Mouse (Mus musculus) liver, adult (tissue): ENCODE data around the gene Lsg1.

Source experiments
- GATA4 ChIP-seq: IDR thresholded peaks from 2 replicates; pipeline ENCODE4 v1.6.1; 2014; ENCODE audit warnings: mild to moderate bottlenecking, low read length; ENCODE audit not compliant: insufficient replicate concordance

Lsg1 gene

DNA sequence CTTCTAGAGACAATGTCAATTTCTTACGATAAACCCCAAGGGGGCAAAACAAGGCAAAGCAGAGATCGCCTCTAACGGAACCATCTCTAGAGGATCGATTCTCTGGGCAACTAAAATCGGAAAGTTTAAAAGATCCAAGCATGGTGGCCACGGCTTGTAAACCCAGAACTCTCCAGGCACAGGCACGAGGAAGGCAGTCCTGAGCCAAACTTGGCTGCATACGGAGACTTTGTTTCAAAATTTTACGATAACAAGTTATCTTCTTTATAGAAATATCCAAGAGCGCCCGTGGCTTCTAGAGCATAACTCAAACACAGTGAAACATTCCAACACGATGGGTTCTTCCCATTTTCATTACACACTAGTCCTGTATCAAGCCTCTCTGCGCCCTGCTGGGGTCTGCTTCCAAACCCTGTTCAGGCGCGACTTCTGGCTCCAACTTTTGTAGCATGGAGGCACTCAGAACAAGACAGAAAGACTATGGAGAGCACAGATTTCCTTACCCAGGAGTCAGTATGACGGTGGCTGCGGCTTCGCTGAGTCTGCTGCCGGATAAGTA lies 378 bp downstream of the Lsg1 start:
- no peak for TF ChIP-seq GATA4

DNA sequence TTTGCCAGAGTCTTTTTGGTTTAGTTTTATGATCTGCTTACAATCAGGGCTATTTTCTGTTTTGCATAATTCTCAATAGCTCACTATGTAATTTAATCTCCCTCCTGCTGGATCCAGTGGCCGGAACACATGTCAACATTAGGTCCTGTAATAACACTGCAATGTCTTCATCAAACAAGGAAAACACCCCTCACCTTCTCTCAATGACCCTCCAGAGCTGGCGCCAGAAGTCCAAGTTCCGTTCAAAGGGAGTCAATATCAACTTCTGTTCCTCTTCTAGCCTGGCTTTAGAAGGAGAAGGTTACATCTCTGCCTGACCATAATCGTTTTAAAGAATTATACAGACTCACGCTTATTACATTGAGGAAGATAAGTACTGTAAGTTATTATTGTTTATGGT lies 6.6 kb downstream of the Lsg1 start:
- TF ChIP-seq GATA4, result no peak

DNA sequence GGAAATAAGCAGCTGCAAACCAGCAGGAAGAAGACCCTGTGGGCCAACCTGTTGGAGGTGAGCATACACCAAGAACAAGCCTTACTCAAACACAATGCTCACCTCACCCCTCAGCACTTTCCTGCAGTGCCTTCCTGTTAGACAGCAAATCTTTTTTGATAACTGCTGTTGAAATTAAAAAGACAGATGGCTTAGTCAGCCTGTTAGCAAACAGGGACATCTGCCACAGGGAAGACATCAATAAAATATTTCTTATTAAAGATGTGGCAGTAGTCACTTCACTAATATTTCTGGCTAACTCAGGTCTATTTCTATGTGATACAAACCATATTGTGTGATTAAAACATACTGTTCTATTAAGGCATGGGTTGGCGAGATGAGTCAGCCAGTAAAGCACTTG lies 11.0 kb downstream of the Lsg1 start:
- TF ChIP-seq GATA4, result no peak

DNA sequence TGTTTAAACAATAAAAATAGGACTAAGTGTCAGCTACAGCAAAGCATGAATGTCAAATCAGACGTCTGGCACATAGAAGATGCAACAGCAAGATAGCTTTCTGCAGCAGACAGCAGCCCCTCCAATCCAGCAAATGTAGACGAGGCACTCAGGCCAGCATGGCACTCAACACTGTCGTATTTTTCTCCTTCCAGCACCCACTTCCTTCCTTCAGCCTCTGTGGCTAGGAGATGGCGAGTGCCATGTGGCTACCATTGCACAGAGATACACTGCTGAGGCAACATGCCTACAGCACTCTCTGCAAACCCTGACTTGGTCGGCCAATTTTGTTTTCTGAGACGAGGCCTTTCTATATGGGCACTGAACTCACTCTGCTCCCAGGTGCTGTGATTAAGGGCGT lies 11.6 kb downstream of the Lsg1 start:
- no peak for TF ChIP-seq GATA4

DNA sequence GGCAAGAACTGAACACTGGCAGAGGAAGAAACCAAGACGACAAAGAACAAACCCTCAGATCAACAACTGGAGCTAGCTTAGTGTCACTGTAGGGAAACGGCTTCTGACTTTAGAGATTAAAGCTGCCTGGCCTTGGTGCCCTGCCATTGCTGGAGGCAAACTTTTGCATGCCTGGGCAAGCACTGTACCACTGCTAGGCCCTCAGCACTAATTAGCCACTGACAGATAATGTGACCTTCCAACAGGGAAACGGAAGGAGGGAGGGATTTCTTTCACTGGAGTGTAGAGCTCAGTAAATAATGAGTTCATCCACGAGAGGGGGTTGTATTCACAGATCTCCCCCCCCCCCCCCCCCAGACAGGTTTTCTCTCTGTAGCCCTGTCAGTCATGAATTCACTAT lies 15.2 kb downstream of the Lsg1 start:
- TF ChIP-seq GATA4, result no peak

DNA sequence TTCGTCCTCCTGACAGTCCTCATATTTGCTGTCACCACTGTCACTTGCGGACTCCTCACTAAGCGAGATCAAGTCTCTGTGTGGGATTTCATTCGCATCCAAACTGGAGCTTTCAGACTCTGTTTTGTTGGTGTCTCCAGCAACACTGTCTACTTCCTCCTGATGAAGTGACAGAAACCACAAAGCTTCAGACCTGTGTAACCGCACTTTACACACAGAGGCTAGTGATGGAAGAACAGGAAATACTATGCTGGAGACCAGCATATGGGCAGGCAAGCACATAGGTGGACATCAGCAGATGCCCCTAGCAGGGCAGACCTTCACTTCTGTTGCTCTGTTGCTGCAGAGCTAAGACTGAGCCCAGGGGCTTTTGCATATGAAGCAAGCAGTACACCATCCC lies 16.0 kb downstream of the Lsg1 start:
- no peak for TF ChIP-seq GATA4

DNA sequence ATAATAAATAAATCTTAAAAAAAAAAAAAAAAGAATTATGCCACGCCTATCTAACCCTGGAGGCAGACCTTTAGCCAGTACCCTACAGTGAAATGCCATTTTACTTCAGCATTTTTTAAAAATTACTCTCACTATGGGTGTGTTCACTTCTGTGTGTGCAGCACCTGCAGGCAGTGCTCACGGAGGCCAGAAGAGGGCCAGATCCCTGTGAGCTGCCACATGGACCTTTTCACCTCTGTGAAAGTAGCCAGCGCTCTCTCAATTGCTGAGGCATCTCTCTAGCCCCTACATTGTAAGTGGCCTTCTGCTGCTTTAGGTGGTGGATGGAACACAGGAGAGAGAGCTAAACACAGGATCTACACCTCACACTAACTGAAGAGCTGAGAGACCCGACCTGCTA lies 17.2 kb downstream of the Lsg1 start:
- TF ChIP-seq GATA4, result no peak

DNA sequence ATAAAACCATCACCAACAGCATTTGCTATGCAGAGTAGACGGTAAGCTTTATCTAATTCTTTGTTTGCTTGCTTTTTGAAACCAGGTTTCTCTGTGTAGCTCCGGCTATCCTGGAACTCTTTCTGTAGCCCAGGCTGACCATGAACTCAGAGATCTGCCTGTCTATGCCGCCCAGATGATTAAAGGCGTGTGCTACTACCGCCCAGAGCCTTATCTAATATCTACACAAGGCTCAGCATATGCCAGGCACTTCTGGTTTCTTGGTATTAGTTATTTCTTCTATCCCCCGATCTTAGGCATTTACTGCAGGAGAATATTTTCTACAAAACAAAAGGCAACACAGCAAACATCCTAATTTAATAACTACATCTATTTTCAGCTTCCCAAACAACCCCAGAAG lies 21.8 kb downstream of the Lsg1 start:
- no peak for TF ChIP-seq GATA4

DNA sequence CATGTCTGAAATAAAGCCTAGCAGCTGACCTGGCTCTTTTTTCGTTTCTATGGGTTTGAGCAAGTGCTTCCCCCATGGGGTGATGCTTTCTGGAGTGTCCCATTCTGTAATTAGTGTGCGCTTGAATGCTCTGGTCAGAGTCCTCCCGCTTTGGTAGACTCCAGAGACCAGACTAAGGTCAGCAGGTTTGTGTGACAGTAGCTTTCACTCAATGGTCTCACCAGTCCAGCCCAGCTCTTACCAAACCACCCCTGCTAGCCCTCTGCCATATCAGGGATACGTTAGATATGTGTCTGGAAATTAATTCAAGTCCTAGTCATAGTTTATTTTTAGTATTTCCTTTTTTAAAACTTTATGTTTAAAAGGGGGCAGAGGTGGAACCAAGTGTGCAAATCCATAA lies 26.8 kb downstream of the Lsg1 start:
- TF ChIP-seq GATA4, result no peak

DNA sequence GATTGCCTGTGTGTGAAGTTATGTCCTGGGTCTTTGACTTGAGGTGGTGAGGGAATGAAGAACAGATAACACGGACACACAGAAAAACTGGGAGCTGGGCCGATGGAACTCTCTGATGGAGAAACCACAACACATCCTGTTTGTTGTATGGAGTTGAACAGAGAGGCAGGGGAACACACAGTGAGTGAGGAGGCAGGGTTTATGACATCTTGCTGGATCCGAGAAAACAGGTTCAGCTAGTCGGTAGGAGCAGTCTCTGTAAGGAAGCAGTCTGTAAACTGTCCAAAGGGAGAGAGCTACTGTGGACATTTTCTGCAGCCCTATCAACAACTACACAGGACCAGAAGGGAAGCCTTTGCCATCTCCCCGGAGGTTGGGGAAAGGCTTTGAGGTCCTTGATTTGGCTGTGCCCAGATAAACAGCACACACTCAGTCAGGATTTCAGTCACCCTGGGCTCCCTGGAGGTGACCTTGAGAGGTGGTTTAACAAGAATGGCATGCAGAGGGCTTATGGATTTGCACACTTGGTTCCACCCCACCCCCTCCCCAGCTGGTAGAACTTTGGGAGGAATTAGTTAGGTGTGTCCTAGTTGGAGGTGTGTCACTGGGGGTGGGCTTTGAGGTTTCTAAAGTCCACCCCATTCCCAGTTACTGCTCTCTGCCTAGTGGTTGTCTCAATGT lies 27.9 kb downstream of the Lsg1 start:
- no peak for TF ChIP-seq GATA4

DNA sequence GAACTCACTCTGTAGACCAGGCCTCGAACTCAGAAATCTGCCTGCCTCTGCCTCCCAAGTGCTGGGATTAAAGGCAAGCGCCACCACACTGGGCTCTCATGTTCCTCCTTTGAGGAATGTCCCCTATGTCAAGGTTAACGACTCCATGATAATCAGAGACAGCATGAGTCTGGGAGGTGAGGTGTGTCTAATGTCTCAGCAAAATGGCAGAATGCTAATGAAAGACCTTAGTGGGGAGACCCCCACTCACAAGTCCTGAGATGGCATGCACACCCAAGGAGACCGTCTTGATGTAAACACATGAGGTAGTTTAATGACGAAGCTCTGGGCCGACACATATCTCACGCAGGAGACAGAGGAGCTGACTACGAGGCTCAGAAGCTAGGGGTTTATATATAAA lies 33.3 kb downstream of the Lsg1 start:
- TF ChIP-seq GATA4, result no peak

DNA sequence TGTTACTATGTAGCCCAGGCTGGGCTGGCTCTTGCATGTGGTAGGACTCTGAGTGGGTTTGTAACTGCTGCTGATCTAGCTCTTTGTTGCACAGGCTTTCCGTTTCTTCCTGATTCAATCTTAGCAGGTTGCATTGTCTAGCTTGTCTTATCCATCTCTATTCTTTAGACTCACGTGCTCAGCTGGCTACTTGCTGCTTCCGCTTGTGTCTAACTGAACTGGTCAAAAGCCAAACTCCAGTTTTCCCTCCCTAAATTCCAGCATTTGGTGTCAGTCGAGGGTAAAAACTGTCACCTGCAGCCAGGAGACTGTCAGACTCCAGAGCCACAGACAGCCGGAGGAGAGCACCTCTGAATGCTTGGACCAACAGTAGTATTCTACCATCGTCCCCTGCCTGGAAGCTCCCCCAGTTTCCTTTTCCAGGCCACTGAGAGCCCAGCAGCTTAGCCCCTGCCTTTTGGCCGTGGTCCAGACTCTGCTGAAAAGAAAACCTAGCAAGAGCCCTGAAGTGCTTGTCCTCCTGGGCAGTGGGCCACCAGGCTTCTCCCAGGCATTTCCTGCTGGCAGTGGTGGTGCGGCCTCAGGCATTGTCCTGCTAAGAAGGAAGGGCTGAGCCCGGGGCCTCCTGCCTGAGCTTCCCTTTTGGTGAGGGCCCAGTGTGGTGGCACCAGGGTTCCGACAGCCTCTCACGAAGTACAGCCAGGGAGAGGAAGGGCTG lies 34.6 kb downstream of the Lsg1 start:
- peak; percentile 73; the same call in 1 of the 2 replicates for TF ChIP-seq GATA4

DNA sequence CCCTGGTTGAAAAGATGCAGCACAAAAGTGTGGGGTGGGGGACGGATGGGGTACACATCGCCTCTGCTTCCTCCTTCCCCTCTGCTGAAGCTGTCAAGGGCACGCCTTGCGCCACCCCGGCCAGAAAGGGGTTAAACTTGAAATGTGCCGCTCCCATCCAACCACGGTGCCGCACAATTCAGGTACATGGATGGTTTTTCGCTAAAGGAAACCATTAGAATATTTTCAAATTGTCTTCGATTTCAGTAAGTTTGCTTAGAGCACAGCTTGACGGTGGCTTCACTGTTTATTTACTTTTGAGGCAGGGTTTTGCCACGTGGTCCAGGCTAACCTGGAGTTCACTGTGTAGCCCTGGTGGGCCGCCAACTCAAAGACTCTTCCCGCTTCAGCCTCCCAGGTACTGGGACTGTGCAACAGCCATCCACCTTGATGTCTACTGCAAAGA lies 36.6 kb downstream of the Lsg1 start, which contains the start of gene Tmem44:
Gene Tmem44 (minus strand): TSS at position 95 of the 445 bp plus-strand sequence.
- no peak for TF ChIP-seq GATA4

DNA sequence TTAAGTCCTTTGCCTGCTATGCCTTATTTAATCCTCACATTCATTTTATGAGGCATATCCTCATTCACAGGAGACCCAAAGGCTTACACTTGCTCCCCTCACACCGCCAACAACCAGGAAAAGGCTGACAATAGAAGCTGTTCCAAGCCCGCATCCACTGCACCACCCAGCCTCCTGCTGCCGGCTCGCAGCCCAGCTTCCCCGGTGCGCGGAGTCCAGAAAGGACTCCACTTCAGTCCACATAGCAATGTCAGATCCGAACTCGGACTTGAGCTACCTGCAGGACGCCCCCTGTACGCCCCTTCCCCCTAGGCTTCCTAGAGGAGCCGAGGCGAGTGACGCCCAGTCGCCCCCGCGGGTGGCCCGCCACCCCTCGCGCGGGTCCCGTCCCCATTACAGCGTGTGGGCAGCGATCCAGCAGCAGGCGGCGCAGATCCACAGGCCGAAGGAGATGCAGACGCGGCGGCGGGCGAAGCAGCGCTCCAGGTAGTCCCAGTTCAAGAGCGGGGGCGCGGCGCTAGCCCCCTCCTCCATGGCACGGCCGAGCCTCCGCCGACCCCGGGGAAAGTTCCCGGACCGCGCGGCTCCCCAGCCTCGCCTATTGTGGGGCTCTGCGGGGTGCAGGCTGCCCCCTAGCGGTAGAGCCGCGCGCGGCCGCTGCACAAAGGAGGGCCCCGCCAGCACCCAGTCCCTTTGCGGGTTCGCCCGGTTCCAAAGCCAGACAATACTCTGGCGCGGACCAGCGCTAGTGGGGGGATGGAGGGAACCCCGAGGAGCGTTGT lies 37.2 kb downstream of the Lsg1 start:
- TF ChIP-seq GATA4, result no peak; the same call in 1 of the 2 replicates

DNA sequence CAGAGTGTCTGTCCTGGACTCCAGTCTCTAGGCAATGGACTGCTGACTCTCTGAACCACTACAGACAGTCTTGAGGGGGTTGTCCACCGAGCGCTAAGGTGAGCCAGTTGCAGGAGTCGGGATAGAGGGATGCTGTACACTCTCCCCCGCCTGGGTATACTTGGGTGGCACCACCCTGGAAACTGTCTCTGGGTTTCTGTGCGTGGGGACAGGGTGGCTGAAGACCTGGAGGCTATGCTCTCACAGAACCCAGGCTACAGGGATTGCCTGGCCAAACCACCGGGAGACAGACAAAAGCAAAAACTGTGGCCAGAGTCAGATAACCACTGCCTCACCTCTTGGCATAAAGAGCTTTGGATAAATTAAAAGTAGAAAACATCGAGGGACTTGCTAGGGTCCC lies 37.9 kb downstream of the Lsg1 start:
- TF ChIP-seq GATA4, result no peak
